Mouse (Mus musculus) left cerebral cortex, adult 2 months (tissue): ENCODE results near the gene Gm28919. TPM values are rescaled to one million over a fixed set of nuclear protein-coding genes. Genes with fewer than 3 reads are reported as not detected.
"Not testable (repeated sequence)": the region's sequence is repeated elsewhere in the genome, so short reads cannot be mapped to it uniquely, and the experiment has no call there.

Source experiments
- DNase-seq, 2 experiments: peaks; one replicate each; pipeline ENCODE4 v3.0.0; 2021 to 2022; ENCODE audit warnings: low spot score in 2 of 2, mixed read lengths in 1 of 2; ENCODE audit errors: extremely low spot score in 1 of 2
- H3K27ac ChIP-seq: fragments of 200-600 bp; 2 replicates; pipeline ENCODE4 v1.8.1; 2022
- H3K4me3 ChIP-seq: fragments of 200-600 bp; 2 replicates; pipeline ENCODE4 v1.8.1; 2022
- intact Hi-C: fragments of 180-260 bp; cut with DNase I; formaldehyde crosslinking; loops from one replicate; pipeline ENCODE4 v1.15.1; 2025
- long read RNA-seq, 2 experiments: library from polyadenylated mRNA; stranded (forward); transcript quantifications; one replicate each; pipeline ENCODE4 v2.0.0; 2021; ENCODE audit warnings: borderline mapping rate in 2 of 2
- total RNA-seq, 2 experiments: library from RNA; stranded (reverse); gene quantifications; 2 replicates each; pipeline ENCODE4 v1.2.3; 2021

Gm28919 gene
- not detected for total RNA-seq
- long read RNA-seq, experiment 1, result 0 reads
- long read RNA-seq, experiment 2, result 0 reads

- H3K4me3 ChIP-seq, H3K27ac ChIP-seq, intact Hi-C loops, DNase-seq: not testable (repeated sequence)
These were observed at the start of gene Gm28919 for GRCm38 (mm10) chrY:6583246-6583645. TSS of gene Gm28919 (plus strand) at chrY:6583546.

Other genes with a start within 250 kb of the Gm28919 start
- gene Gm21719, start 99.3 kb downstream of the Gm28919 start, total RNA-seq, result not detected